Mouse (Mus musculus): ENCODE measurements at regions not wholly inside any gene's neighbourhood (a gene's known extent, or its start where the extent isn't known, plus 50 kb on each side); places are given as distances from the start of the nearest gene placed in this dataset.

DNA sequence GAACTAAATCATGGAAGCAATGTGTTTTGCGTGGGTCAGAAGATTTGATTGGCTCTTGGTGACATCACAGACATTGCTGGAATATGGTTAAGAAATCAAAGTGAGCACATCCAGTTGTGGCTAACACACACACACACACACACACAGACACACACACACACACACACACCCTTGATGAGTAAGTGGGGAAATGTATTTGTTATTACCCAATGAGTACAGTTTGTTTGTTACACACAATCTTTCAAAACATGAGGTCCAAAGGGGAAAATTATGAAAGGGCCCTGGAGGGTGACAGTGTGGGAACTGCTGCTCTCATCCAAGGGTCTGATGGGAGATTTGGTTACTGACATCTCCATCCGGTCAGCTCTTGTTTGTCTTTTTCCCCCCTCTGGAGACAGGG lies 243.8 kb downstream of the 4933412E24Rik start:
- TF ChIP-seq POLR2A (IDR thresholded peaks at IDR 0.05; ENCODE audit: insufficient read depth, low read length): no peak
- TF ChIP-seq EP300 (IDR thresholded peaks at IDR 0.05; ENCODE audit: insufficient read depth, low read depth, low read length): no peak
- TF ChIP-seq CTCF (IDR thresholded peaks at IDR 0.05; ENCODE audit: low read depth, low read length): no peak

Measured in ES-Bruce4 (cell line).